Mouse (Mus musculus) adipose tissue, adult 10 weeks (tissue): Measurements from ENCODE around the gene Las1l. TPM values are rescaled to one million over a fixed set of nuclear protein-coding genes. Genes with fewer than 3 reads are reported as not detected.

Experiments
- polyA plus RNA-seq: library from polyadenylated mRNA; stranded (reverse); fragments of 350-450 nt; fragmentation: Illumina TruSeq; extraction: RNeasy Lipid Tissue Mini Kit (QIAGEN cat#74804); gene quantifications from one replicate; pipeline ENCODE4 v1.2.3, GENCODE M21; 2014; ENCODE audit warnings: low read depth, low replicate concordance

The Las1l gene
- 51.8 TPM for polyA plus RNA-seq

GRCm38 (mm10) chrX:95956497-95957293 lies at the start of gene Las1l:
TSS of gene Las1l (minus strand) at chrX:95956962.

Other genes with a start within 250 kb of the Las1l start
- gene Zc3h12b, start 245.3 kb downstream of the Las1l start, polyA plus RNA-seq: 0.60 TPM
- 75.2 TPM for gene Msn, start 139.1 kb upstream of the Las1l start, polyA plus RNA-seq